Mouse (Mus musculus): ENCODE data around the gene Slmap.

DNA sequence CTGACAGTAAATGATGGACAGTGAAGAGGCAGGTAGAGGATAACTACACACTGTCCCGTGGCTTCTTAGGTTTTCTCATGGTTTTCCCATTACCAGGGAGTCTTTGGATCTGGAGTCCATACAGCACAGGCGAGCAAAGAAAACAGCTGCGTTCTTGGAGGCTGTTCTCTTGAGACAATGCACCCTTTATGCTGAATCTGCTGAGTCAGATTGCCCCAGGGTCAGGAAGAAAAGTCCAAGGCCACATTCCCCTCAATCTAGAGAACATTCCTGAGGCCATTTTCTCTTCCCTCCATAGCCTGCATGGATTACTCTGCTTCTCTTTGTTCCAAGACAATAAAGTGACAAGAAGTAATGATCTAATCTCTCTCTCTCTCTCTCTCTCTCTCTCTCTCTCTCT lies 155.7 kb downstream of the Slmap start:
- TF ChIP-seq CTCF (IDR thresholded peaks at IDR 0.05): no peak
- no peak for TF ChIP-seq POLR2A (IDR thresholded peaks at IDR 0.05; ENCODE audit: insufficient read depth, low read depth, low read length)

Data from heart, adult 2 months (tissue).